Mouse (Mus musculus) urinary bladder, postnatal 4 days (tissue): Measurements from ENCODE around the gene Magix.

Experiments used
- DNase-seq, 2 experiments: peaks; one replicate each; pipeline ENCODE4 v3.0.0; 2021 to 2022; ENCODE audit warnings: low spot score in 2 of 2

Magix gene

GRCm38 (mm10) chrX:7632560-7632959 is 48.5 kb downstream of the Magix start:
- DNase-seq: no peak
